Mouse (Mus musculus) heart, postnatal 0 days (tissue): ENCODE results near the gene Usp21.
A peak's percentile ranks its signal among the peaks of the same experiment; 100 is the strongest.
"Not testable (repeated sequence)": the region's sequence is repeated elsewhere in the genome, so short reads cannot be mapped to it uniquely, and the experiment has no call there.

Experiments
- CTCF ChIP-seq: IDR thresholded peaks from 2 replicates; pipeline ENCODE4 v1.5.1; 2016; ENCODE audit warnings: antibody characterized with exemption, control low read depth, low read depth
- EP300 ChIP-seq: IDR thresholded peaks from 2 replicates; pipeline ENCODE4 v1.6.1; 2016; ENCODE audit warnings: antibody characterized with exemption, low read depth

- TF ChIP-seq CTCF, result peak; percentile 23; the same call in 1 of the 2 replicates
- not testable (repeated sequence) for TF ChIP-seq EP300
Observed at GRCm38 (mm10) chr1:171241952-171242351, 45.8 kb downstream of the Usp21 start.
